Mouse (Mus musculus): ENCODE data around the gene Etv2.

DNA sequence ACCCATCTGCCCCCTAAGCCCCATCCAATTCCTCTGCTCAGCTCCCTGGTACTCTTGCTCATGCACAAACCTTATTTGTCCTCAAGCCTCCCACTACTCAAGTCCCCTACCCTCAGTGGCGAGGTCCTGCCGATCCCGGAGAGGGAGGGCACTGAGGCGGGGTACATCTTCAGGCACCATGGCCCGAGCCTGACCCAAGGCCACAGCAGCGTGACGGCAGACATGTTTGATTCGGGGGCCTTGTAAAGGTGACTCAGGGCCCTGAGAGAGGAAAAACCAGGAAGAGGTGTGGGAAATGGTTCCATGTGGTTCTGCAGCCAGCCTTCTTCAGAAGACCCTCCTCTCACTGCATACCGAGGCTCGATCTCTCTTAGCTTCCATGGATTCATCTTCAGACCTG is 51.3 kb downstream of the Etv2 start:
- TF ChIP-seq CTCF (IDR thresholded peaks at IDR 0.05; ENCODE audit: borderline replicate concordance, extremely low read depth, insufficient read depth, insufficient read length), result no peak
- no peak for TF ChIP-seq POLR2A (IDR thresholded peaks at IDR 0.05; ENCODE audit: borderline replicate concordance, extremely low read depth, insufficient read depth, insufficient read length, poor library complexity, severe bottlenecking)
